Mouse (Mus musculus) hindbrain, embryonic 13.5 days (tissue): ENCODE results near the gene Prlr. TPM values are rescaled to one million over a fixed set of nuclear protein-coding genes. Genes with fewer than 3 reads are reported as not detected.

Source experiments
- ATAC-seq: fragments of 200-750 bp; cut with Nextera tagmentation; 2 replicates; pipeline ENCODE4 v1.8.0; 2017; ENCODE audit warnings: moderate TSS enrichment; ENCODE audit not compliant: low FRiP score
- H3K27ac ChIP-seq: fragments of 300-500 bp; sonication (generic); 2 replicates; pipeline ENCODE4 v1.5.1; 2015; ENCODE audit warnings: inconsistent platforms, mild to moderate bottlenecking, moderate library complexity
- H3K27me3 ChIP-seq: fragments of 300-500 bp; sonication (generic); 2 replicates; pipeline ENCODE4 v1.6.1; 2015; ENCODE audit warnings: mild to moderate bottlenecking, inconsistent platforms
- H3K36me3 ChIP-seq: fragments of 300-500 bp; sonication (generic); 2 replicates; pipeline ENCODE4 v1.6.1; 2015; ENCODE audit warnings: mild to moderate bottlenecking, inconsistent platforms
- H3K4me1 ChIP-seq: fragments of 300-500 bp; sonication (generic); replicated peaks from 2 replicates; pipeline ENCODE4 v1.6.1; 2015; ENCODE audit warnings: inconsistent platforms
- H3K4me2 ChIP-seq: fragments of 300-500 bp; sonication (generic); 2 replicates; pipeline ENCODE4 v1.6.1; 2015; ENCODE audit warnings: inconsistent platforms, mild to moderate bottlenecking, moderate library complexity
- H3K4me3 ChIP-seq: fragments of 300-500 bp; sonication (generic); 2 replicates; pipeline ENCODE4 v1.5.1; 2015; ENCODE audit warnings: mild to moderate bottlenecking, inconsistent platforms
- H3K9ac ChIP-seq: fragments of 300-500 bp; sonication (generic); 2 replicates; pipeline ENCODE4 v1.6.1; 2015; ENCODE audit warnings: mild to moderate bottlenecking, inconsistent platforms
- H3K9me3 ChIP-seq: fragments of 300-500 bp; sonication (generic); 2 replicates; pipeline ENCODE4 v1.6.1; 2016; ENCODE audit warnings: inconsistent platforms
- WGBS: fragments of 180-500 bp; shearing (Covaris S2); methylation state at CpG from one replicate; pipeline ENCODE4 v1.1.7; 2015; 5-methylcytosine and 5-hydroxymethylcytosine counted together
- polyA plus RNA-seq: library from polyadenylated mRNA; unstranded; fragments of >200 nt; fragmentation: Nextera tagmentation; extraction: Ambion mirVana; gene quantifications from 2 replicates; pipeline ENCODE4 v1.2.1, GENCODE M21; 2015

The Prlr gene
- polyA plus RNA-seq, 1 experiment from 2014 or later = 0.75 TPM

GRCm38 (mm10) chr15:10202504-10203302 lies 25.7 kb downstream of the Prlr start:
- Histone ChIP-seq H3K4me1 (no peaks in the 10 kb centered on the region), H3K4me3 (no peak overlapping the region), H3K4me2 (no peak overlapping the region), H3K27me3 (no peaks in the 10 kb centered on the region), H3K9ac (no peak overlapping the region), H3K9me3 (no peaks in the 10 kb centered on the region), H3K27ac (no peak overlapping the region), H3K36me3 (no peaks in the 10 kb centered on the region)
- no peak for ATAC-seq
- 97% methylated on average over 7 of the region's 7 CpGs for WGBS

GRCm38 (mm10) chr15:10210261-10210770 lies 33.3 kb downstream of the Prlr start:
- Histone ChIP-seq H3K27ac (no peak overlapping the region), H3K9me3 (no peaks in the 10 kb centered on the region), H3K4me1 (no peaks in the 10 kb centered on the region), H3K27me3 (no peaks in the 10 kb centered on the region), H3K4me2 (no peak overlapping the region), H3K36me3 (no peaks in the 10 kb centered on the region), H3K9ac (no peak overlapping the region), H3K4me3 (no peak overlapping the region)
- no peak for ATAC-seq
- WGBS = 83% methylated on average over 4 of the region's 4 CpGs

GRCm38 (mm10) chr15:10211992-10212391 lies 35.0 kb downstream of the Prlr start:
- Histone ChIP-seq H3K27me3 (no peaks in the 10 kb centered on the region), H3K36me3 (no peaks in the 10 kb centered on the region), H3K4me2 (no peak overlapping the region), H3K4me1 (no peaks in the 10 kb centered on the region), H3K9me3 (no peaks in the 10 kb centered on the region), H3K27ac (no peak overlapping the region), H3K9ac (no peak overlapping the region), H3K4me3 (no peak overlapping the region)
- ATAC-seq = no peak

GRCm38 (mm10) chr15:10213213-10213612 lies 36.2 kb downstream of the Prlr start:
- no peaks in the 10 kb centered on the region for H3K27me3 ChIP-seq
- WGBS = 84% methylated on average over 6 of the region's 6 CpGs
- no peak overlapping the region for H3K9ac ChIP-seq

GRCm38 (mm10) chr15:10213710-10214109 lies 36.7 kb downstream of the Prlr start:
- H3K4me2 ChIP-seq = no peak overlapping the region
- 87% methylated on average over 3 of the region's 3 CpGs for WGBS
- no peaks in the 10 kb centered on the region for H3K36me3 ChIP-seq
- H3K9me3 ChIP-seq = no peaks in the 10 kb centered on the region
- no peaks in the 10 kb centered on the region for H3K27me3 ChIP-seq
- H3K4me1 ChIP-seq = no peaks in the 10 kb centered on the region
- H3K9ac ChIP-seq = no peak overlapping the region
- no peak overlapping the region for H3K27ac ChIP-seq
- no peak for ATAC-seq
- no peak overlapping the region for H3K4me3 ChIP-seq

More at GRCm38 (mm10) chr15:10213213-10213612, 36.2 kb downstream of the Prlr start:
- no peaks in the 10 kb centered on the region for H3K4me1 ChIP-seq
- no peaks in the 10 kb centered on the region for H3K9me3 ChIP-seq
- H3K36me3 ChIP-seq = no peaks in the 10 kb centered on the region
- no peak overlapping the region for H3K27ac ChIP-seq
- H3K4me2 ChIP-seq = no peak overlapping the region
- no peak for ATAC-seq
- no peak overlapping the region for H3K4me3 ChIP-seq

- H3K4me2 ChIP-seq = no peak overlapping the region
- no peaks in the 10 kb centered on the region for H3K36me3 ChIP-seq
- H3K4me3 ChIP-seq = no peak overlapping the region
- no peaks in the 10 kb centered on the region for H3K4me1 ChIP-seq
- no peak overlapping the region for H3K9ac ChIP-seq
- H3K27me3 ChIP-seq = no peaks in the 10 kb centered on the region
- 86% methylated on average over 8 of the region's 8 CpGs for WGBS
- no peaks in the 10 kb centered on the region for H3K9me3 ChIP-seq
- no peak for ATAC-seq
- H3K27ac ChIP-seq = no peak overlapping the region
These were observed 38.7 kb downstream of the Prlr start for GRCm38 (mm10) chr15:10215719-10216118.

GRCm38 (mm10) chr15:10216189-10216588 lies 39.2 kb downstream of the Prlr start:
- WGBS = 94% methylated on average over 4 of the region's 4 CpGs
- H3K9ac ChIP-seq = no peak overlapping the region

GRCm38 (mm10) chr15:10223614-10224155 lies 46.6 kb downstream of the Prlr start:
- no peak overlapping the region for H3K9ac ChIP-seq
- ATAC-seq = no peak
- H3K36me3 ChIP-seq = no peaks in the 10 kb centered on the region
- 87% methylated on average over 4 of the region's 4 CpGs for WGBS
- H3K27me3 ChIP-seq = no peaks in the 10 kb centered on the region
- H3K4me2 ChIP-seq = no peak overlapping the region
- no peaks in the 10 kb centered on the region for H3K4me1 ChIP-seq
- no peak overlapping the region for H3K4me3 ChIP-seq
- H3K9me3 ChIP-seq = no peaks in the 10 kb centered on the region
- H3K27ac ChIP-seq = no peak overlapping the region

More at GRCm38 (mm10) chr15:10216189-10216588, 39.2 kb downstream of the Prlr start:
- Histone ChIP-seq H3K9me3 (no peaks in the 10 kb centered on the region), H3K4me1 (no peaks in the 10 kb centered on the region), H3K36me3 (no peaks in the 10 kb centered on the region), H3K4me2 (no peak overlapping the region), H3K27me3 (no peaks in the 10 kb centered on the region), H3K27ac (no peak overlapping the region), H3K4me3 (no peak overlapping the region)
- no peak for ATAC-seq

- Histone ChIP-seq H3K9ac (no peak overlapping the region), H3K4me1 (no peaks in the 10 kb centered on the region), H3K9me3 (no peaks in the 10 kb centered on the region), H3K4me3 (no peak overlapping the region), H3K36me3 (no peaks in the 10 kb centered on the region), H3K27me3 (no peaks in the 10 kb centered on the region), H3K4me2 (no peak overlapping the region), H3K27ac (no peak overlapping the region)
- WGBS = 90% methylated on average over 4 of the region's 4 CpGs
- no peak for ATAC-seq
These were observed 48.7 kb downstream of the Prlr start for GRCm38 (mm10) chr15:10225701-10226100.

GRCm38 (mm10) chr15:10228636-10229035 lies 51.6 kb downstream of the Prlr start:
- H3K27ac ChIP-seq = no peak overlapping the region
- H3K9me3 ChIP-seq = no peaks in the 10 kb centered on the region
- ATAC-seq = no peak
- H3K4me1 ChIP-seq = no peaks in the 10 kb centered on the region
- no peaks in the 10 kb centered on the region for H3K27me3 ChIP-seq
- WGBS = 90% methylated on average over 2 of the region's 2 CpGs
- H3K4me2 ChIP-seq = no peak overlapping the region
- no peak overlapping the region for H3K4me3 ChIP-seq
- no peak overlapping the region for H3K9ac ChIP-seq
- H3K36me3 ChIP-seq = no peaks in the 10 kb centered on the region

- no peak for ATAC-seq
- WGBS = 87% methylated on average over 5 of the region's 5 CpGs
- H3K4me3 ChIP-seq = no peak overlapping the region
- H3K9me3 ChIP-seq = no peaks in the 10 kb centered on the region
- no peaks in the 10 kb centered on the region for H3K4me1 ChIP-seq
- no peak overlapping the region for H3K4me2 ChIP-seq
- H3K9ac ChIP-seq = no peak overlapping the region
- no peaks in the 10 kb centered on the region for H3K36me3 ChIP-seq
- no peak overlapping the region for H3K27ac ChIP-seq
- H3K27me3 ChIP-seq = no peaks in the 10 kb centered on the region
These were observed 58.9 kb downstream of the Prlr start for GRCm38 (mm10) chr15:10235977-10236376.

GRCm38 (mm10) chr15:10236812-10237211 lies 59.8 kb downstream of the Prlr start:
- no peaks in the 10 kb centered on the region for H3K27me3 ChIP-seq
- peak; percentile 24; the same call in 1 of the 2 replicates for ATAC-seq
- H3K36me3 ChIP-seq = no peaks in the 10 kb centered on the region
- no peak overlapping the region for H3K9ac ChIP-seq
- 90% methylated on average over 3 of the region's 3 CpGs for WGBS
- H3K4me3 ChIP-seq = no peak overlapping the region
- H3K27ac ChIP-seq = no peak overlapping the region
- H3K4me1 ChIP-seq = no peaks in the 10 kb centered on the region
- no peak overlapping the region for H3K4me2 ChIP-seq
- H3K9me3 ChIP-seq = no peaks in the 10 kb centered on the region

GRCm38 (mm10) chr15:10238454-10238853 lies 61.4 kb downstream of the Prlr start:
- H3K4me3 ChIP-seq = no peak overlapping the region
- no peaks in the 10 kb centered on the region for H3K4me1 ChIP-seq
- H3K9me3 ChIP-seq = no peaks in the 10 kb centered on the region
- no peak overlapping the region for H3K27ac ChIP-seq
- no peak overlapping the region for H3K9ac ChIP-seq
- H3K27me3 ChIP-seq = no peaks in the 10 kb centered on the region
- no peak overlapping the region for H3K4me2 ChIP-seq
- no peak for ATAC-seq
- no peaks in the 10 kb centered on the region for H3K36me3 ChIP-seq
- 95% methylated on average over 8 of the region's 8 CpGs for WGBS
